Mouse (Mus musculus) hindbrain, postnatal 0 days (tissue): Measurements from ENCODE around the gene Ltv1. TPM values are rescaled to one million over a fixed set of nuclear protein-coding genes. Genes with fewer than 3 reads are reported as not detected.

Experiments used
- ATAC-seq: fragments of 200-750 bp; cut with Nextera tagmentation; 2 replicates; pipeline ENCODE4 v1.8.0; 2017; ENCODE audit warnings: mild to moderate bottlenecking, moderate TSS enrichment, moderate library complexity
- DNase-seq: peaks from one replicate; pipeline ENCODE4 v3.0.0-alpha.2; 2015; ENCODE audit warnings: low spot score
- H3K27ac ChIP-seq: fragments of 300-500 bp; sonication (generic); 2 replicates; pipeline ENCODE4 v1.5.1; 2014; ENCODE audit warnings: mild to moderate bottlenecking
- H3K27me3 ChIP-seq: fragments of 300-500 bp; sonication (generic); 2 replicates; pipeline ENCODE4 v1.6.1; 2014; ENCODE audit warnings: low read length, mixed read lengths; ENCODE audit not compliant: insufficient read depth
- H3K36me3 ChIP-seq: fragments of 300-500 bp; sonication (generic); 2 replicates; pipeline ENCODE4 v1.6.1; 2014; ENCODE audit warnings: low read length, mixed read lengths; ENCODE audit not compliant: insufficient read depth
- H3K4me1 ChIP-seq: fragments of 300-500 bp; sonication (generic); 2 replicates; pipeline ENCODE4 v1.6.1; 2014; ENCODE audit warnings: antibody characterized with exemption, low read length, mixed read lengths; ENCODE audit not compliant: insufficient read depth
- H3K4me2 ChIP-seq: fragments of 300-500 bp; sonication (generic); 2 replicates; pipeline ENCODE4 v1.6.1; 2014; ENCODE audit warnings: low read depth, mild to moderate bottlenecking, low read length, moderate library complexity, mixed read lengths
- H3K4me3 ChIP-seq: fragments of 300-500 bp; sonication (generic); 2 replicates; pipeline ENCODE4 v1.5.1; 2014; ENCODE audit warnings: low read length
- H3K9ac ChIP-seq: fragments of 300-500 bp; sonication (generic); replicated peaks from 2 replicates; pipeline ENCODE4 v1.6.1; 2014; ENCODE audit warnings: mild to moderate bottlenecking, low read length, moderate library complexity, mixed read lengths
- H3K9me3 ChIP-seq: fragments of 300-500 bp; sonication (generic); 2 replicates; pipeline ENCODE4 v1.6.1; 2016; ENCODE audit warnings: low read length, mixed read lengths
- CTCF ChIP-seq: IDR thresholded peaks from 2 replicates; pipeline ENCODE4 v1.5.1; 2016; ENCODE audit warnings: antibody characterized with exemption, control low read depth, low read depth
- WGBS: fragments of 180-500 bp; shearing (Covaris S2); extraction: QIAGEN DNeasy Blood & Tissue Kit; methylation state at CpG from one replicate; pipeline ENCODE4 v1.1.7; 2014; 5-methylcytosine and 5-hydroxymethylcytosine counted together
- polyA plus RNA-seq: library from polyadenylated mRNA; unstranded; fragments of >200 nt; fragmentation: Nextera tagmentation; extraction: Ambion mirVana; gene quantifications from 2 replicates; pipeline ENCODE4 v1.2.1, GENCODE M21; 2015
- total RNA-seq: library from RNA; depleted of rRNA; stranded (reverse); fragments of >200 nt; gene quantifications from 2 replicates; pipeline ENCODE4 v1.2.3, GENCODE M21; 2014

The Ltv1 gene
- total and polyA plus RNA-seq, 2 experiments from 2014 or later = 14.9 to 25.6 TPM

- no peaks in the 10 kb centered on the region for H3K9me3 ChIP-seq
- H3K9ac ChIP-seq = no peak overlapping the region
- no peak for TF ChIP-seq CTCF
- H3K36me3 ChIP-seq = no peaks in the 10 kb centered on the region
- DNase-seq (no peak), ATAC-seq (no peak)
- no peak overlapping the region for H3K4me2 ChIP-seq
- no peaks in the 10 kb centered on the region for H3K27me3 ChIP-seq
- no peaks in the 10 kb centered on the region for H3K4me1 ChIP-seq
- WGBS = 84% methylated on average over 9 of the region's 9 CpGs
- H3K27ac ChIP-seq = no peak overlapping the region
- no peak overlapping the region for H3K4me3 ChIP-seq
These were observed 19.4 kb upstream of the Ltv1 start for GRCm38 (mm10) chr10:13212326-13212725.

- Histone ChIP-seq H3K36me3 (no peaks in the 10 kb centered on the region), H3K4me1 (no peaks in the 10 kb centered on the region), H3K4me3 (no peak overlapping the region), H3K9me3 (no peaks in the 10 kb centered on the region), H3K4me2 (no peak overlapping the region), H3K9ac (no peak overlapping the region), H3K27me3 (no peaks in the 10 kb centered on the region), H3K27ac (no peak overlapping the region)
- ATAC-seq = no peak
- DNase-seq = no peak
- 68% methylated on average over 8 of the region's 8 CpGs for WGBS
- TF ChIP-seq CTCF = no peak
These were observed 17.1 kb upstream of the Ltv1 start for GRCm38 (mm10) chr10:13209930-13210637.

- H3K4me3 ChIP-seq = no peak overlapping the region
- H3K4me1 ChIP-seq = no peaks in the 10 kb centered on the region
- no peaks in the 10 kb centered on the region for H3K9me3 ChIP-seq
- H3K9ac ChIP-seq = no peak overlapping the region
- no peaks in the 10 kb centered on the region for H3K36me3 ChIP-seq
- ATAC-seq (no peak), DNase-seq (peak; percentile 16)
- no peaks in the 10 kb centered on the region for H3K27me3 ChIP-seq
- H3K27ac ChIP-seq = no peak overlapping the region
- TF ChIP-seq CTCF = no peak
- H3K4me2 ChIP-seq = no peak overlapping the region
- 41% methylated on average over 3 of the region's 3 CpGs for WGBS
These were observed 16.5 kb upstream of the Ltv1 start for GRCm38 (mm10) chr10:13209506-13209905.

GRCm38 (mm10) chr10:13209061-13209460, 16.1 kb upstream of the Ltv1 start:
- H3K36me3 ChIP-seq = no peaks in the 10 kb centered on the region
- no peak overlapping the region for H3K4me2 ChIP-seq
- no peak for ATAC-seq
- no peak overlapping the region for H3K4me3 ChIP-seq
- no peak for DNase-seq
- H3K27ac ChIP-seq = no peak overlapping the region
- H3K9me3 ChIP-seq = no peaks in the 10 kb centered on the region
- 91% methylated on average over 4 of the region's 4 CpGs for WGBS
- no peaks in the 10 kb centered on the region for H3K27me3 ChIP-seq
- no peak overlapping the region for H3K9ac ChIP-seq
- H3K4me1 ChIP-seq = no peaks in the 10 kb centered on the region
- TF ChIP-seq CTCF = no peak

- Histone ChIP-seq H3K27ac (no peak overlapping the region), H3K4me2 (no peak overlapping the region), H3K4me1 (no peaks in the 10 kb centered on the region), H3K9ac (no peak overlapping the region), H3K36me3 (no peaks in the 10 kb centered on the region), H3K9me3 (no peaks in the 10 kb centered on the region), H3K4me3 (no peak overlapping the region), H3K27me3 (no peaks in the 10 kb centered on the region)
- TF ChIP-seq CTCF = no peak
- no peak for DNase-seq
- 94% methylated on average over 6 of the region's 6 CpGs for WGBS
- no peak for ATAC-seq
These were observed 8.8 kb upstream of the Ltv1 start for GRCm38 (mm10) chr10:13201741-13202293.

GRCm38 (mm10) chr10:13200862-13201261, 7.9 kb upstream of the Ltv1 start:
- H3K9ac ChIP-seq = no peak overlapping the region
- no peak overlapping the region for H3K4me2 ChIP-seq
- H3K36me3 ChIP-seq = no peaks in the 10 kb centered on the region
- no peak for TF ChIP-seq CTCF
- no peak for ATAC-seq
- H3K4me3 ChIP-seq = no peak overlapping the region
- H3K4me1 ChIP-seq = no peaks in the 10 kb centered on the region
- H3K27ac ChIP-seq = no peak overlapping the region
- H3K27me3 ChIP-seq = no peaks in the 10 kb centered on the region
- no peak for DNase-seq
- 89% methylated on average over 3 of the region's 3 CpGs for WGBS
- H3K9me3 ChIP-seq = no peaks in the 10 kb centered on the region

GRCm38 (mm10) chr10:13199234-13199633, 6.3 kb upstream of the Ltv1 start:
- H3K36me3 ChIP-seq = no peaks in the 10 kb centered on the region
- no peak overlapping the region for H3K9ac ChIP-seq
- TF ChIP-seq CTCF = no peak
- no peak overlapping the region for H3K4me2 ChIP-seq
- no peak overlapping the region for H3K4me3 ChIP-seq
- no peak for DNase-seq
- no peak overlapping the region for H3K27ac ChIP-seq
- WGBS = 97% methylated on average over 1 of the region's 1 CpGs
- H3K27me3 ChIP-seq = no peaks in the 10 kb centered on the region
- no peaks in the 10 kb centered on the region for H3K9me3 ChIP-seq
- ATAC-seq = no peak
- no peaks in the 10 kb centered on the region for H3K4me1 ChIP-seq
